Mouse (Mus musculus): Measurements from ENCODE around the gene Glis2. TPM values are rescaled to one million over a fixed set of nuclear protein-coding genes. Genes with fewer than 3 reads are reported as not detected.

The Glis2 gene
- polyA plus RNA-seq, 1 experiment: 23.6 TPM

- H3K79me2 ChIP-seq (ENCODE audit: control insufficient read depth, insufficient read depth): peaks cover 26% of the 10 kb centered on the region
Observed at GRCm38 (mm10) chr16:4655251-4655734, 60.8 kb downstream of the Glis2 start.

GRCm38 (mm10) chr16:4655764-4656570, 61.5 kb downstream of the Glis2 start:
- no peak overlapping the region for H3K4me3 ChIP-seq (ENCODE audit: insufficient read depth, poor library complexity, severe bottlenecking)
- TF ChIP-seq MYOG (IDR thresholded peaks at IDR 0.05; ENCODE audit: control insufficient read depth, extremely low read depth, insufficient read length): no peak
- no peak for TF ChIP-seq CEBPB (IDR thresholded peaks at IDR 0.05; ENCODE audit: low read depth)
- no peak for TF ChIP-seq MYOD1 (IDR thresholded peaks at IDR 0.05; ENCODE audit: control insufficient read depth, insufficient read length, low read depth)
- TF ChIP-seq USF1 (IDR thresholded peaks at IDR 0.05; ENCODE audit: low read depth): no peak
- TF ChIP-seq FOSL1 (IDR thresholded peaks at IDR 0.05; ENCODE audit: insufficient read depth, low read length, poor library complexity, severe bottlenecking): no peak
- no peak for TF ChIP-seq CTCF (IDR thresholded peaks at IDR 0.05; ENCODE audit: control insufficient read depth, insufficient read depth, insufficient read length)
- TF ChIP-seq MAX (IDR thresholded peaks at IDR 0.05): no peak
- H3K27me3 ChIP-seq (ENCODE audit: control insufficient read depth, insufficient read depth, insufficient read length): no peaks in the 10 kb centered on the region
- peaks cover 7% of the 10 kb centered on the region for H3K79me3 ChIP-seq (ENCODE audit: low read depth)
- no peak overlapping the region for H3ac ChIP-seq (ENCODE audit: control insufficient read depth, insufficient read length, low read depth)
- peaks cover 35% of the 10 kb centered on the region for H3K36me3 ChIP-seq (ENCODE audit: control insufficient read depth, insufficient read depth)
- peaks cover 19% of the 10 kb centered on the region for H3K79me2 ChIP-seq (ENCODE audit: control insufficient read depth, insufficient read depth)

More at GRCm38 (mm10) chr16:4655251-4655734, 60.8 kb downstream of the Glis2 start:
- Histone ChIP-seq H3ac (ENCODE audit: control insufficient read depth, insufficient read length, low read depth) (no peak overlapping the region), H3K36me3 (ENCODE audit: control insufficient read depth, insufficient read depth) (peaks cover 42% of the 10 kb centered on the region), H3K27me3 (ENCODE audit: control insufficient read depth, insufficient read depth, insufficient read length) (no peaks in the 10 kb centered on the region), H3K4me3 (ENCODE audit: insufficient read depth, poor library complexity, severe bottlenecking) (no peak overlapping the region), H3K79me3 (ENCODE audit: low read depth) (peaks cover 12% of the 10 kb centered on the region)
- TF ChIP-seq CTCF (IDR thresholded peaks at IDR 0.05; ENCODE audit: control insufficient read depth, insufficient read depth, insufficient read length) (no peak), USF1 (IDR thresholded peaks at IDR 0.05; ENCODE audit: low read depth) (no peak), MYOG (IDR thresholded peaks at IDR 0.05; ENCODE audit: control insufficient read depth, extremely low read depth, insufficient read length) (no peak), MYOD1 (IDR thresholded peaks at IDR 0.05; ENCODE audit: control insufficient read depth, insufficient read length, low read depth) (no peak), MAX (IDR thresholded peaks at IDR 0.05) (no peak), FOSL1 (IDR thresholded peaks at IDR 0.05; ENCODE audit: insufficient read depth, low read length, poor library complexity, severe bottlenecking) (no peak), CEBPB (IDR thresholded peaks at IDR 0.05; ENCODE audit: low read depth) (no peak)

GRCm38 (mm10) chr16:4656571-4657081, 62.1 kb downstream of the Glis2 start:
- H3K4me3 ChIP-seq (ENCODE audit: insufficient read depth, poor library complexity, severe bottlenecking): no peak overlapping the region
- H3K36me3 ChIP-seq (ENCODE audit: control insufficient read depth, insufficient read depth): peaks cover 28% of the 10 kb centered on the region

GRCm38 (mm10) chr16:4658781-4659245, 64.3 kb downstream of the Glis2 start:
- H3K4me3 ChIP-seq (ENCODE audit: insufficient read depth, poor library complexity, severe bottlenecking): no peak overlapping the region
- H3K36me3 ChIP-seq (ENCODE audit: control insufficient read depth, insufficient read depth): peaks cover 11% of the 10 kb centered on the region
- TF ChIP-seq CEBPB (IDR thresholded peaks at IDR 0.05; ENCODE audit: low read depth): no peak
- TF ChIP-seq FOSL1 (IDR thresholded peaks at IDR 0.05; ENCODE audit: insufficient read depth, low read length, poor library complexity, severe bottlenecking): no peak
- TF ChIP-seq USF1 (IDR thresholded peaks at IDR 0.05; ENCODE audit: low read depth): no peak
- no peak for TF ChIP-seq MAX (IDR thresholded peaks at IDR 0.05)
- TF ChIP-seq MYOD1 (IDR thresholded peaks at IDR 0.05; ENCODE audit: control insufficient read depth, insufficient read length, low read depth): no peak
- no peak for TF ChIP-seq CTCF (IDR thresholded peaks at IDR 0.05; ENCODE audit: control insufficient read depth, insufficient read depth, insufficient read length)
- no peak for TF ChIP-seq MYOG (IDR thresholded peaks at IDR 0.05; ENCODE audit: control insufficient read depth, extremely low read depth, insufficient read length)
- no peaks in the 10 kb centered on the region for H3K79me2 ChIP-seq (ENCODE audit: control insufficient read depth, insufficient read depth)
- H3ac ChIP-seq (ENCODE audit: control insufficient read depth, insufficient read length, low read depth): no peak overlapping the region
- H3K27me3 ChIP-seq (ENCODE audit: control insufficient read depth, insufficient read depth, insufficient read length): no peaks in the 10 kb centered on the region
- H3K79me3 ChIP-seq (ENCODE audit: low read depth): peaks cover 2% of the 10 kb centered on the region

More at GRCm38 (mm10) chr16:4656571-4657081, 62.1 kb downstream of the Glis2 start:
- TF ChIP-seq MAX (IDR thresholded peaks at IDR 0.05): no peak
- TF ChIP-seq CTCF (IDR thresholded peaks at IDR 0.05; ENCODE audit: control insufficient read depth, insufficient read depth, insufficient read length): no peak
- TF ChIP-seq MYOG (IDR thresholded peaks at IDR 0.05; ENCODE audit: control insufficient read depth, extremely low read depth, insufficient read length): no peak
- no peak for TF ChIP-seq MYOD1 (IDR thresholded peaks at IDR 0.05; ENCODE audit: control insufficient read depth, insufficient read length, low read depth)
- TF ChIP-seq CEBPB (IDR thresholded peaks at IDR 0.05; ENCODE audit: low read depth): no peak
- TF ChIP-seq USF1 (IDR thresholded peaks at IDR 0.05; ENCODE audit: low read depth): no peak
- TF ChIP-seq FOSL1 (IDR thresholded peaks at IDR 0.05; ENCODE audit: insufficient read depth, low read length, poor library complexity, severe bottlenecking): no peak
- Histone ChIP-seq H3K79me2 (ENCODE audit: control insufficient read depth, insufficient read depth) (peaks cover 12% of the 10 kb centered on the region), H3ac (ENCODE audit: control insufficient read depth, insufficient read length, low read depth) (no peak overlapping the region), H3K27me3 (ENCODE audit: control insufficient read depth, insufficient read depth, insufficient read length) (no peaks in the 10 kb centered on the region), H3K79me3 (ENCODE audit: low read depth) (peaks cover 2% of the 10 kb centered on the region)

- Histone ChIP-seq H3K27me3 (ENCODE audit: control insufficient read depth, insufficient read depth, insufficient read length) (no peaks in the 10 kb centered on the region), H3ac (ENCODE audit: control insufficient read depth, insufficient read length, low read depth) (no peak overlapping the region), H3K4me3 (ENCODE audit: insufficient read depth, poor library complexity, severe bottlenecking) (no peak overlapping the region), H3K79me3 (ENCODE audit: low read depth) (peaks cover 2% of the 10 kb centered on the region), H3K79me2 (ENCODE audit: control insufficient read depth, insufficient read depth) (no peaks in the 10 kb centered on the region), H3K36me3 (ENCODE audit: control insufficient read depth, insufficient read depth) (peaks cover 6% of the 10 kb centered on the region)
- TF ChIP-seq CTCF (IDR thresholded peaks at IDR 0.05; ENCODE audit: control insufficient read depth, insufficient read depth, insufficient read length) (no peak), MYOD1 (IDR thresholded peaks at IDR 0.05; ENCODE audit: control insufficient read depth, insufficient read length, low read depth) (no peak), CEBPB (IDR thresholded peaks at IDR 0.05; ENCODE audit: low read depth) (no peak), FOSL1 (IDR thresholded peaks at IDR 0.05; ENCODE audit: insufficient read depth, low read length, poor library complexity, severe bottlenecking) (no peak), MYOG (IDR thresholded peaks at IDR 0.05; ENCODE audit: control insufficient read depth, extremely low read depth, insufficient read length) (no peak), USF1 (IDR thresholded peaks at IDR 0.05; ENCODE audit: low read depth) (no peak), MAX (IDR thresholded peaks at IDR 0.05) (no peak)
Observed at GRCm38 (mm10) chr16:4659326-4659725, 64.8 kb downstream of the Glis2 start.

Data from C2C12 (cell line).